In genomic region chr2:19455228-19455627, GRCm38 (mm10) we compare ENCODE assay signal across 27 mouse cellular contexts. TPM values are rescaled to one million over a fixed set of nuclear protein-coding genes. Genes with fewer than 3 reads are reported as not detected.
DNase-seq lines count a peak whose midpoint lies in the region; ATAC-seq and TF ChIP-seq lines count a peak whose summit lies in the region.
"Had no signal": no experiment of that assay in that cellular context is flagged by ENCODE, and none has a peak within 500 bp of the region (broad histone marks: within the 10 kb centered on the region; RNA-seq: fewer than 3 reads in every experiment).

No protein-coding gene starts in this region.

- no peak for ATAC-seq in forebrain, postnatal 0 days
- no peak for ATAC-seq in forebrain, embryonic 15.5 days (replicated peaks)
- no peak for ATAC-seq in stomach, embryonic 15.5 days (ENCODE audit: insufficient read depth, low FRiP score, low read depth)
- no peak for ATAC-seq in stomach, postnatal 0 days (ENCODE audit: low FRiP score, low TSS enrichment)
- no peak for ATAC-seq in limb, embryonic 12.5 days (ENCODE audit: insufficient number of reproducible peaks, insufficient read depth, low FRiP score, low TSS enrichment, low read depth)
- ATAC-seq: CD4-positive, CD25-positive, alpha-beta regulatory T cell, adult 4 months; inflammation-experienced regulatory T-cells, adult 6 months; intestine, postnatal 0 days had no signal

- DNase-seq in forebrain, postnatal 0 days = peak; percentile 1
- no peak for DNase-seq in stomach, postnatal 0 days (ENCODE audit: low spot score)
- DNase-seq in heart, adult 11 months = no peak
- DNase-seq in gastrocnemius, adult 8-10 months (ENCODE audit: low spot score in 2 of 2) = no peak
- DNase-seq: adrenal gland, postnatal 10 days; B cell, adult 2 months; cerebellum, adult 11-12 months; cerebellum, adult 9-10 months; cerebellum, postnatal 25 days; gastrocnemius, postnatal 14 days had no signal

- WGBS in forebrain, postnatal 0 days = under 1% methylated on average over 5 of the region's 5 CpGs
- under 1% methylated on average over 5 of the region's 5 CpGs for WGBS in forebrain, embryonic 15.5 days
- WGBS in stomach, embryonic 15.5 days = 8% methylated on average over 5 of the region's 5 CpGs
- 5% methylated on average over 5 of the region's 5 CpGs for WGBS in stomach, postnatal 0 days
- WGBS in limb, embryonic 12.5 days = 1% methylated on average over 5 of the region's 5 CpGs

- H3K9me3 ChIP-seq in forebrain, postnatal 0 days (ENCODE audit: low read length) = no peaks in the 10 kb centered on the region
- H3K9me3 ChIP-seq in forebrain, embryonic 15.5 days = no peaks in the 10 kb centered on the region
- H3K9me3 ChIP-seq in stomach, embryonic 15.5 days = no peaks in the 10 kb centered on the region
- no peaks in the 10 kb centered on the region for H3K9me3 ChIP-seq in stomach, postnatal 0 days (ENCODE audit: control insufficient read depth, low read length)
- no peaks in the 10 kb centered on the region for H3K9me3 ChIP-seq in limb, embryonic 12.5 days
- H3K9me3 ChIP-seq: forebrain, embryonic 13.5 days; G1E; heart, embryonic 12.5 days; hindbrain, embryonic 10.5 days; hindbrain, embryonic 15.5 days had no signal

- H3K4me2 ChIP-seq in forebrain, postnatal 0 days (ENCODE audit: low read depth) = no peak overlapping the region
- H3K4me2 ChIP-seq in forebrain, embryonic 15.5 days (replicated peaks) = no peak overlapping the region
- H3K4me2 ChIP-seq in stomach, embryonic 15.5 days = no peak overlapping the region
- no peak overlapping the region for H3K4me2 ChIP-seq in stomach, postnatal 0 days (replicated peaks; ENCODE audit: low read depth)
- H3K4me2 ChIP-seq in limb, embryonic 12.5 days = 0 out of 2 replicates have a peak overlapping the region, but pooled peaks have one; percentile 2
- H3K4me2 ChIP-seq: forebrain, embryonic 13.5 days; heart, embryonic 12.5 days; hindbrain, embryonic 15.5 days had no signal

- no peak overlapping the region for H3K4me3 ChIP-seq in forebrain, postnatal 0 days (ENCODE audit: low read depth, low read length)
- H3K4me3 ChIP-seq in forebrain, embryonic 15.5 days = no peak overlapping the region
- no peak overlapping the region for H3K4me3 ChIP-seq in stomach, embryonic 15.5 days (replicated peaks)
- H3K4me3 ChIP-seq in stomach, postnatal 0 days (ENCODE audit: low read depth, low read length) = no peak overlapping the region
- H3K4me3 ChIP-seq in limb, embryonic 12.5 days (replicated peaks) = no peak overlapping the region
- H3K4me3 ChIP-seq: forebrain, embryonic 13.5 days; heart, embryonic 12.5 days; hindbrain, embryonic 10.5 days; hindbrain, embryonic 15.5 days had no signal

- no peak for TF ChIP-seq EP300 in stomach, postnatal 0 days (optimal IDR thresholded peaks at IDR 0.05)

- no peak overlapping the region for H3K27ac ChIP-seq in forebrain, postnatal 0 days (ENCODE audit: low read depth, low read length)
- H3K27ac ChIP-seq in forebrain, embryonic 15.5 days (replicated peaks) = no peak overlapping the region
- H3K27ac ChIP-seq in stomach, embryonic 15.5 days = peak overlapping the region; percentile 31; the same call in 1 of the 2 replicates
- H3K27ac ChIP-seq in stomach, postnatal 0 days (replicated peaks) = no peak overlapping the region
- no peak overlapping the region for H3K27ac ChIP-seq in limb, embryonic 12.5 days
- H3K27ac ChIP-seq: forebrain, embryonic 13.5 days; hindbrain, embryonic 10.5 days; hindbrain, embryonic 15.5 days had no signal

- peaks cover 68% of the 10 kb centered on the region for H3K27me3 ChIP-seq in forebrain, postnatal 0 days (ENCODE audit: insufficient read depth, low read length)
- peaks cover 58% of the 10 kb centered on the region for H3K27me3 ChIP-seq in forebrain, embryonic 15.5 days
- H3K27me3 ChIP-seq in stomach, embryonic 15.5 days (replicated peaks) = peaks cover 70% of the 10 kb centered on the region
- H3K27me3 ChIP-seq in stomach, postnatal 0 days (ENCODE audit: control insufficient read depth, insufficient read depth, low read length) = peaks cover 18% of the 10 kb centered on the region; the same call in 1 of the 2 replicates
- peaks cover 78% of the 10 kb centered on the region for H3K27me3 ChIP-seq in limb, embryonic 12.5 days

- no peaks in the 10 kb centered on the region for H3K36me3 ChIP-seq in forebrain, postnatal 0 days (ENCODE audit: insufficient read depth)
- no peaks in the 10 kb centered on the region for H3K36me3 ChIP-seq in forebrain, embryonic 15.5 days
- no peaks in the 10 kb centered on the region for H3K36me3 ChIP-seq in stomach, embryonic 15.5 days
- no peaks in the 10 kb centered on the region for H3K36me3 ChIP-seq in stomach, postnatal 0 days (ENCODE audit: control insufficient read depth, insufficient read depth, low read length)
- no peaks in the 10 kb centered on the region for H3K36me3 ChIP-seq in limb, embryonic 12.5 days
- H3K36me3 ChIP-seq: G1E; heart, embryonic 12.5 days; hindbrain, embryonic 10.5 days; hindbrain, embryonic 15.5 days had no signal

- no peak for TF ChIP-seq CTCF in forebrain, postnatal 0 days (IDR thresholded peaks at IDR 0.05; ENCODE audit: low read depth)
- no peak for TF ChIP-seq CTCF in stomach, postnatal 0 days (IDR thresholded peaks at IDR 0.05; ENCODE audit: low read depth)

- H3K9ac ChIP-seq in forebrain, postnatal 0 days = no peak overlapping the region
- H3K9ac ChIP-seq in forebrain, embryonic 15.5 days (replicated peaks) = no peak overlapping the region
- no peak overlapping the region for H3K9ac ChIP-seq in stomach, embryonic 15.5 days
- H3K9ac ChIP-seq in stomach, postnatal 0 days (ENCODE audit: low read length) = no peak overlapping the region
- no peak overlapping the region for H3K9ac ChIP-seq in limb, embryonic 12.5 days (replicated peaks)
- H3K9ac ChIP-seq: forebrain, embryonic 13.5 days; heart, embryonic 12.5 days; hindbrain, embryonic 15.5 days had no signal

- H3K4me1 ChIP-seq in forebrain, postnatal 0 days (ENCODE audit: insufficient read depth) = no peaks in the 10 kb centered on the region
- H3K4me1 ChIP-seq in forebrain, embryonic 15.5 days = peaks cover 31% of the 10 kb centered on the region
- H3K4me1 ChIP-seq in stomach, embryonic 15.5 days = peaks cover 3% of the 10 kb centered on the region; the same call in 1 of the 2 replicates
- no peaks in the 10 kb centered on the region for H3K4me1 ChIP-seq in stomach, postnatal 0 days (replicated peaks; ENCODE audit: control insufficient read depth, insufficient read depth)
- H3K4me1 ChIP-seq in limb, embryonic 12.5 days (replicated peaks) = peaks cover 31% of the 10 kb centered on the region
- H3K4me1 ChIP-seq: heart, embryonic 12.5 days had no signal

RNA-seq across cellular contexts. Expression of gene Ptf1a, which starts 9.8 kb away (rescaled TPM):
- total RNA-seq in forebrain, postnatal 0 days (2014; rRNA removed) = not detected in 2 replicates
- polyA plus RNA-seq in forebrain, postnatal 0 days (2015; fragmentation: Nextera tagmentation; extraction: Ambion mirVana) = not detected in 2 replicates
- 0.11 TPM in 1 of 2 replicates, not detected in the other for polyA plus RNA-seq in forebrain, embryonic 15.5 days (2015; fragmentation: Nextera tagmentation; extraction: Ambion mirVana)
- polyA plus RNA-seq in stomach, embryonic 15.5 days (2015; fragmentation: Nextera tagmentation; extraction: Ambion mirVana) = 27.9 and 39.8 TPM in 2 replicates
- 0.48 and 0.82 TPM in 2 replicates for polyA plus RNA-seq in stomach, postnatal 0 days (2015; fragmentation: Nextera tagmentation; extraction: Ambion mirVana)
- not detected in 2 replicates for polyA plus RNA-seq in limb, embryonic 12.5 days (2016; fragmentation: Nextera tagmentation; extraction: Ambion mirVana)
- total RNA-seq in gastrocnemius, adult 8-10 months (2022) = not detected
- total RNA-seq: adrenal gland, postnatal 10 days; G1E; gastrocnemius, postnatal 14 days; heart, adult 8-10 months; heart, postnatal 25 days had no signal
- polyA plus RNA-seq: CD4-positive, CD25-positive, alpha-beta regulatory T cell, adult 4 months; cortical plate, adult 2 months; embryonic facial prominence, embryonic 14.5 days; G1E; gonadal fat pad, adult 2 months; heart, embryonic 12.5 days; heart, embryonic 16.5 days; inflammation-experienced regulatory T-cells, adult 6 months; intestine, postnatal 0 days had no signal

Comparison
In these comparisons a context has a peak if more than half of its experiments do, and no peak if none do; other contexts are left out.
1. RNA of gene Ptf1a, which starts 9.8 kb away (polyA plus RNA-seq): 27.9 to 39.8 TPM in stomach, embryonic 15.5 days; 0.48 to 0.82 TPM in stomach, postnatal 0 days, 0.11 TPM in forebrain, embryonic 15.5 days, not detected in forebrain, postnatal 0 days and not detected in limb, embryonic 12.5 days; every median in the first group is over 10 times any median in the second.